ENCODE assay signal across 10 mouse cellular contexts in genomic region chr16:30020124-30020523, GRCm38 (mm10). TPM values are rescaled to one million over a fixed set of nuclear protein-coding genes. Genes with fewer than 3 reads are reported as not detected.
DNase-seq lines count a peak whose midpoint lies in the region; ATAC-seq lines count a peak whose summit lies in the region.
"Had no signal": no experiment of that assay in that cellular context is flagged by ENCODE, and none has a peak within 500 bp of the region (broad histone marks: within the 10 kb centered on the region; RNA-seq: fewer than 3 reads in every experiment).

No protein-coding gene starts in this region.

- no peaks in the 10 kb centered on the region for H3K9me3 ChIP-seq in lung, embryonic 15.5 days
- H3K9me3 ChIP-seq in limb, embryonic 11.5 days (ENCODE audit: control insufficient read depth, low read length) = no peaks in the 10 kb centered on the region
- H3K9me3 ChIP-seq in stomach, embryonic 16.5 days (replicated peaks; ENCODE audit: control insufficient read depth, low read length) = no peaks in the 10 kb centered on the region
- H3K9me3 ChIP-seq: G1E had no signal

- H3K4me2 ChIP-seq in lung, embryonic 15.5 days = peak overlapping the region; percentile 14; the same call in 1 of the 2 replicates
- peak overlapping the region; percentile 48 for H3K4me2 ChIP-seq in limb, embryonic 11.5 days (ENCODE audit: low read depth, severe bottlenecking)
- peak overlapping the region; percentile 33 for H3K4me2 ChIP-seq in stomach, embryonic 16.5 days (ENCODE audit: low read depth, low read length)

- no peaks in the 10 kb centered on the region for H3K27me3 ChIP-seq in lung, embryonic 15.5 days
- H3K27me3 ChIP-seq in limb, embryonic 11.5 days (ENCODE audit: control insufficient read depth, insufficient read depth, low read length) = no peaks in the 10 kb centered on the region
- H3K27me3 ChIP-seq in stomach, embryonic 16.5 days (ENCODE audit: control insufficient read depth, insufficient read depth, low read length) = no peaks in the 10 kb centered on the region

- no peak overlapping the region for H3K4me3 ChIP-seq in lung, embryonic 15.5 days
- H3K4me3 ChIP-seq in limb, embryonic 11.5 days (ENCODE audit: low read depth, low read length) = no peak overlapping the region
- H3K4me3 ChIP-seq in stomach, embryonic 16.5 days (replicated peaks; ENCODE audit: low read length) = no peak overlapping the region
- H3K4me3 ChIP-seq: layer of hippocampus, adult 2 months had no signal

- DNase-seq in lung, postnatal 14 days = no peak
- DNase-seq in gastrocnemius, postnatal 14 days = peak; percentile 63
- peak; percentile 83 for DNase-seq in limb, embryonic 11.5 days (ENCODE audit: low spot score)
- no peak for DNase-seq in thymus, postnatal 14 days
- DNase-seq in adrenal gland, postnatal 36 days = no peak
- no peak for DNase-seq in spleen, postnatal 10 days (ENCODE audit: low spot score in 2 of 2)

- peak; percentile 24; the same call in 1 of the 2 replicates for ATAC-seq in lung, embryonic 15.5 days (ENCODE audit: borderline replicate concordance, extremely low read depth, low FRiP score, low TSS enrichment)
- ATAC-seq in limb, embryonic 11.5 days (ENCODE audit: insufficient number of reproducible peaks, low FRiP score, low TSS enrichment, low read depth) = peak; percentile 65
- ATAC-seq in stomach, embryonic 16.5 days (ENCODE audit: insufficient read depth, low FRiP score) = peak; percentile 54; the same call in 1 of the 2 replicates

- WGBS in lung, embryonic 15.5 days = 25% methylated on average over 13 of the region's 13 CpGs
- WGBS in limb, embryonic 11.5 days = under 1% methylated on average over 13 of the region's 13 CpGs
- WGBS in stomach, embryonic 16.5 days = 32% methylated on average over 13 of the region's 13 CpGs

- intact Hi-C loops in gastrocnemius, postnatal 14 days (cut with DNase I; ENCODE audit: low total_unique reads) = no loop called here

- no peak overlapping the region for H3K9ac ChIP-seq in lung, embryonic 15.5 days
- peak overlapping the region; percentile 40; the same call in 1 of the 2 replicates for H3K9ac ChIP-seq in limb, embryonic 11.5 days (ENCODE audit: low read length)
- H3K9ac ChIP-seq in stomach, embryonic 16.5 days (ENCODE audit: low read length) = no peak overlapping the region

- H3K27ac ChIP-seq in lung, embryonic 15.5 days = no peak overlapping the region
- H3K27ac ChIP-seq in limb, embryonic 11.5 days (replicated peaks; ENCODE audit: low read depth, low read length) = peak overlapping the region; percentile 72
- H3K27ac ChIP-seq in stomach, embryonic 16.5 days (ENCODE audit: low read length) = no peak overlapping the region
- H3K27ac ChIP-seq: layer of hippocampus, adult 2 months had no signal

- H3K36me3 ChIP-seq in lung, embryonic 15.5 days = no peaks in the 10 kb centered on the region
- no peaks in the 10 kb centered on the region for H3K36me3 ChIP-seq in limb, embryonic 11.5 days (ENCODE audit: control insufficient read depth, insufficient read depth, low read length)
- no peaks in the 10 kb centered on the region for H3K36me3 ChIP-seq in stomach, embryonic 16.5 days (ENCODE audit: control insufficient read depth, insufficient read depth, low read length)
- H3K36me3 ChIP-seq: G1E had no signal

- peaks cover 22% of the 10 kb centered on the region for H3K4me1 ChIP-seq in lung, embryonic 15.5 days
- H3K4me1 ChIP-seq in limb, embryonic 11.5 days (ENCODE audit: control insufficient read depth, insufficient read depth, low read length) = peaks cover 49% of the 10 kb centered on the region
- peaks cover 30% of the 10 kb centered on the region; the same call in 1 of the 2 replicates for H3K4me1 ChIP-seq in stomach, embryonic 16.5 days (ENCODE audit: control insufficient read depth, insufficient read depth, low read length)

RNA-seq across cellular contexts. Expression of gene Hes1, which starts 44.1 kb away (rescaled TPM):
- polyA plus RNA-seq in lung, embryonic 15.5 days (2015; fragmentation: Nextera tagmentation; extraction: Ambion mirVana) = 47.1 and 49.2 TPM in 2 replicates
- 10 to 100 TPM; 19.0 to 19.4 TPM for total RNA-seq in gastrocnemius, postnatal 14 days (2021)
- polyA plus RNA-seq in limb, embryonic 11.5 days (2014; fragmentation: Nextera tagmentation; extraction: Ambion mirVana) = 71.0 and 71.8 TPM in 2 replicates
- 34.4 and 38.5 TPM in 2 replicates for polyA plus RNA-seq in stomach, embryonic 16.5 days (2015; fragmentation: Nextera tagmentation; extraction: Ambion mirVana)
- 10 to 100 TPM; 19.2 to 26.1 TPM for total RNA-seq in adrenal gland, postnatal 36 days (2021)

Comparison
In these comparisons a context has a peak if more than half of its experiments do, and no peak if none do; other contexts are left out.
1. DNase-seq: peak in gastrocnemius, postnatal 14 days (single experiment) and limb, embryonic 11.5 days (single experiment); none in lung, postnatal 14 days (single experiment), thymus, postnatal 14 days (single experiment), adrenal gland, postnatal 36 days (0 of 2) and spleen, postnatal 10 days (0 of 2).
2. Peak in every context shown above with its lines, with median percentiles within 50 percentile points of each other: ATAC-seq and H3K4me2 ChIP-seq.